ENCODE assay signal across 23 mouse cellular contexts in the genomic region with DNA sequence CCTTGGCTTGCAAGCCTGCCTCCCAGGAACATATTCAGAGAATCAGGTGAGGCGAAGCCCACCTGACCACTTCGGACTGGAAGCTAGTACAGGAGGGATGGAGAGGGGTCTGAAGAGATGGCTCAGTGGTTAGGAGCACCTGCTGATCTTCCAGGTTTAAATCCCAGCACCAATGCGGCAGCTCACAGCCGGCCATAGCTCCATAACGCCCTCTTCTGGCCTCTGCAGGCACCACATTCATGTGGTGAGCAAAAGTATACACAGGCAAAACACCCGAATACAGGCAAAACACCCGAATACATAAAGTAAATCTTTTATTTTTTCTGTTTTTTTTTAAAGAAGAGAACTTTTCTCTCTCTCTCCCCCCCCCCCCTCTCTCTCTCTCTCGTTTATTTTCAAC. TPM values are rescaled to one million over a fixed set of nuclear protein-coding genes. Genes with fewer than 3 reads are reported as not detected.
DNase-seq lines count a peak whose midpoint lies in the region; ATAC-seq and TF ChIP-seq lines count a peak whose summit lies in the region.
"Had no signal": no experiment of that assay in that cellular context is flagged by ENCODE, and none has a peak within 500 bp of the region (broad histone marks: within the 10 kb centered on the region; RNA-seq: fewer than 3 reads in every experiment).

No protein-coding gene starts in this region.

- no peak overlapping the region for H3K27ac ChIP-seq in heart, embryonic 10.5 days
- no peak overlapping the region for H3K27ac ChIP-seq in liver, embryonic 14.5 days
- H3K27ac ChIP-seq in liver, postnatal 0 days (ENCODE audit: low read depth): no peak overlapping the region
- no peak overlapping the region for H3K27ac ChIP-seq in midbrain, embryonic 14.5 days (replicated peaks; ENCODE audit: low read depth, low read length)
- H3K27ac ChIP-seq: embryonic facial prominence, embryonic 15.5 days; heart, adult 2 months; hindbrain, embryonic 10.5 days; limb, embryonic 15.5 days had no signal

- peak; percentile 33; the same call in 1 of the 2 replicates for TF ChIP-seq CTCF in liver, embryonic 14.5 days (IDR thresholded peaks at IDR 0.05; ENCODE audit: low read depth)
- TF ChIP-seq CTCF in liver, postnatal 0 days (IDR thresholded peaks at IDR 0.05; ENCODE audit: low read depth): no peak; the same call in 1 of the 2 replicates
- TF ChIP-seq CTCF in E14TG2a.4 (conservative IDR thresholded peaks at IDR 0.05; ENCODE audit: low read length): peak; percentile 20

- H3K27me3 ChIP-seq in heart, embryonic 10.5 days (ENCODE audit: insufficient read depth, poor library complexity, severe bottlenecking): peaks cover 4% of the 10 kb centered on the region; the same call in 1 of the 2 replicates
- no peaks in the 10 kb centered on the region for H3K27me3 ChIP-seq in liver, embryonic 14.5 days (ENCODE audit: control insufficient read depth, insufficient read depth, low read length)
- H3K27me3 ChIP-seq in liver, postnatal 0 days (ENCODE audit: insufficient read depth, low read length): no peaks in the 10 kb centered on the region
- H3K27me3 ChIP-seq in E14TG2a.4 (ENCODE audit: insufficient read depth, low read length): 0 out of 2 replicates have a peak, but pooled peaks cover 7% of the 10 kb centered on the region
- no peaks in the 10 kb centered on the region; the same call in 1 of the 2 replicates for H3K27me3 ChIP-seq in midbrain, embryonic 14.5 days (ENCODE audit: control insufficient read depth, insufficient read depth, low read length)
- H3K27me3 ChIP-seq: embryonic facial prominence, embryonic 15.5 days; limb, embryonic 15.5 days had no signal

- H3K9ac ChIP-seq in liver, embryonic 14.5 days (replicated peaks): no peak overlapping the region
- H3K9ac ChIP-seq in liver, postnatal 0 days (replicated peaks): no peak overlapping the region
- H3K9ac ChIP-seq in midbrain, embryonic 14.5 days (replicated peaks; ENCODE audit: low read length): no peak overlapping the region
- H3K9ac ChIP-seq: embryonic facial prominence, embryonic 15.5 days; limb, embryonic 15.5 days had no signal

- no peak for ATAC-seq in liver, embryonic 14.5 days (ENCODE audit: insufficient read depth)
- ATAC-seq in liver, postnatal 0 days: no peak
- no peak for ATAC-seq in midbrain, embryonic 14.5 days (ENCODE audit: low FRiP score, low TSS enrichment)
- ATAC-seq: midbrain, embryonic 16.5 days had no signal

- 62% methylated on average over 8 of the region's 8 CpGs for WGBS in heart, embryonic 10.5 days
- 38% methylated on average over 8 of the region's 8 CpGs for WGBS in liver, embryonic 14.5 days (ENCODE audit: insufficient replicate concordance)
- 66% methylated on average over 8 of the region's 8 CpGs for WGBS in liver, postnatal 0 days (ENCODE audit: insufficient replicate concordance)
- WGBS in midbrain, embryonic 14.5 days: 60% methylated on average over 8 of the region's 8 CpGs

- no peak for TF ChIP-seq EP300 in liver, embryonic 14.5 days (IDR thresholded peaks at IDR 0.05; ENCODE audit: low read depth)
- no peak for TF ChIP-seq EP300 in liver, postnatal 0 days (IDR thresholded peaks at IDR 0.05; ENCODE audit: low read depth)

- no peak overlapping the region for H3K4me2 ChIP-seq in liver, embryonic 14.5 days (ENCODE audit: low read depth)
- H3K4me2 ChIP-seq in liver, postnatal 0 days (ENCODE audit: low read depth, low read length): no peak overlapping the region
- no peak overlapping the region for H3K4me2 ChIP-seq in midbrain, embryonic 14.5 days (ENCODE audit: low read length)
- H3K4me2 ChIP-seq: embryonic facial prominence, embryonic 15.5 days; limb, embryonic 15.5 days had no signal

- peaks cover 10% of the 10 kb centered on the region for H3K4me1 ChIP-seq in heart, embryonic 10.5 days
- H3K4me1 ChIP-seq in liver, embryonic 14.5 days (replicated peaks; ENCODE audit: control insufficient read depth in 2 of 2, insufficient read depth in 2 of 2, low read length in 1 of 2): peaks cover 2 to 7% of the 10 kb centered on the region in 2 experiments; a peak in 3 of 4 replicates
- no peaks in the 10 kb centered on the region; the same call in none of the 2 replicates for H3K4me1 ChIP-seq in liver, postnatal 0 days (ENCODE audit: insufficient read depth)
- H3K4me1 ChIP-seq in E14TG2a.4 (replicated peaks; ENCODE audit: low read depth, low read length): peaks cover 30% of the 10 kb centered on the region
- no peaks in the 10 kb centered on the region for H3K4me1 ChIP-seq in midbrain, embryonic 14.5 days (ENCODE audit: control insufficient read depth, insufficient read depth, low read length)

- H3K9me3 ChIP-seq in heart, embryonic 10.5 days: no peaks in the 10 kb centered on the region
- no peaks in the 10 kb centered on the region for H3K9me3 ChIP-seq in liver, embryonic 14.5 days (ENCODE audit: control insufficient read depth, low read length)
- H3K9me3 ChIP-seq in liver, postnatal 0 days (ENCODE audit: low read length): no peaks in the 10 kb centered on the region
- H3K9me3 ChIP-seq in E14TG2a.4 (ENCODE audit: low read length): no peaks in the 10 kb centered on the region
- H3K9me3 ChIP-seq in midbrain, embryonic 14.5 days (ENCODE audit: control insufficient read depth, low read length): no peaks in the 10 kb centered on the region
- H3K9me3 ChIP-seq: embryonic facial prominence, embryonic 15.5 days; G1E; hindbrain, embryonic 10.5 days; limb, embryonic 15.5 days had no signal

- intact Hi-C loops in heart, postnatal 36 days (cut with DNase I): loop anchor here (1.0 to 5.0 kb wide), 3 partner anchors 77 to 234 kb away; no protein-coding TSS in a partner anchor

- no peak for DNase-seq in heart, embryonic 10.5 days (ENCODE audit: low spot score)
- DNase-seq in heart, postnatal 36 days: no peak
- no peak for DNase-seq in liver, embryonic 14.5 days (ENCODE audit: low read depth in 3 of 3, low spot score in 3 of 3)
- no peak for DNase-seq in liver, postnatal 0 days
- peak; percentile 29 for DNase-seq in induced T-regulatory cell, adult 2 months (ENCODE audit: low read depth)
- DNase-seq in midbrain, embryonic 14.5 days: no peak
- DNase-seq in embryo, embryonic 9.5 days (ENCODE audit: extremely low spot score): no peak

- H3K4me3 ChIP-seq in heart, embryonic 10.5 days: peak overlapping the region; percentile 12; the same call in 1 of the 2 replicates
- H3K4me3 ChIP-seq in liver, embryonic 14.5 days (ENCODE audit: insufficient read depth in 1 of 2, low read depth in 2 of 2, low read length in 2 of 2): no peak overlapping the region
- H3K4me3 ChIP-seq in liver, postnatal 0 days (ENCODE audit: low read depth, low read length): no peak overlapping the region
- no peak overlapping the region for H3K4me3 ChIP-seq in E14TG2a.4 (replicated peaks; ENCODE audit: low read length)
- no peak overlapping the region for H3K4me3 ChIP-seq in midbrain, embryonic 14.5 days (replicated peaks; ENCODE audit: low read depth, low read length)
- H3K4me3 ChIP-seq: embryonic facial prominence, embryonic 15.5 days; heart, adult 2 months; hindbrain, embryonic 10.5 days; limb, embryonic 15.5 days had no signal

- no peaks in the 10 kb centered on the region for H3K36me3 ChIP-seq in heart, embryonic 10.5 days
- no peaks in the 10 kb centered on the region for H3K36me3 ChIP-seq in liver, embryonic 14.5 days (replicated peaks; ENCODE audit: control insufficient read depth, insufficient read depth, low read depth)
- H3K36me3 ChIP-seq in liver, postnatal 0 days (replicated peaks; ENCODE audit: insufficient read depth, low read length): no peaks in the 10 kb centered on the region
- no peaks in the 10 kb centered on the region for H3K36me3 ChIP-seq in E14TG2a.4 (ENCODE audit: insufficient read depth, low read length)
- no peaks in the 10 kb centered on the region for H3K36me3 ChIP-seq in midbrain, embryonic 14.5 days (ENCODE audit: control insufficient read depth, insufficient read depth, low read length)
- H3K36me3 ChIP-seq: embryonic facial prominence, embryonic 15.5 days; G1E; hindbrain, embryonic 10.5 days; limb, embryonic 15.5 days had no signal

RNA-seq across cellular contexts. Expression of a gene that starts 15.6 kb away (rescaled TPM):
- 83.2 and 193 TPM in 2 replicates for polyA plus RNA-seq in heart, embryonic 10.5 days (2016; fragmentation: Nextera tagmentation; extraction: Ambion mirVana)
- 1 to 10 TPM; 1.4 to 2.5 TPM for total RNA-seq in heart, postnatal 36 days (2021)
- polyA plus RNA-seq in liver, embryonic 14.5 days (2012; rRNA removed): 37.8 and 40.5 TPM in 2 replicates
- 98.1 and 102 TPM in 2 replicates for polyA plus RNA-seq in liver, embryonic 14.5 days (2014; fragmentation: Nextera tagmentation; extraction: Ambion mirVana)
- polyA plus RNA-seq in liver, postnatal 0 days (2015; fragmentation: Nextera tagmentation; extraction: Ambion mirVana): 125 and 129 TPM in 2 replicates
- 0.15 and 0.59 TPM in 2 replicates for polyA plus RNA-seq in midbrain, embryonic 14.5 days (2014; fragmentation: Nextera tagmentation; extraction: Ambion mirVana)
- total RNA-seq: G1E; layer of hippocampus, adult 18-20 months had no signal
- polyA plus RNA-seq: G1E had no signal

RNA-seq across cellular contexts. Expression of a gene that starts 34.6 kb away (rescaled TPM):
- not detected in 2 replicates for polyA plus RNA-seq in heart, embryonic 10.5 days (2016; fragmentation: Nextera tagmentation; extraction: Ambion mirVana)
- not detected for total RNA-seq in heart, postnatal 36 days (2021)
- not detected in 2 replicates for polyA plus RNA-seq in liver, embryonic 14.5 days (2012; rRNA removed)
- polyA plus RNA-seq in liver, embryonic 14.5 days (2014; fragmentation: Nextera tagmentation; extraction: Ambion mirVana): not detected in 2 replicates
- polyA plus RNA-seq in liver, postnatal 0 days (2015; fragmentation: Nextera tagmentation; extraction: Ambion mirVana): not detected in 2 replicates
- polyA plus RNA-seq in midbrain, embryonic 14.5 days (2014; fragmentation: Nextera tagmentation; extraction: Ambion mirVana): not detected in 2 replicates
- total RNA-seq: gastrocnemius, postnatal 25 days; layer of hippocampus, adult 18-20 months; layer of hippocampus, postnatal 14 days; left cerebral cortex, adult 8-10 months; left cerebral cortex, postnatal 4 days; megakaryocyte-erythroid progenitor cell, adult 5-6 weeks had no signal
- polyA plus RNA-seq: forebrain, embryonic 16.5 days; G1E; heart, adult 2 months; heart, embryonic 16.5 days; hindbrain, embryonic 10.5 days; midbrain, embryonic 16.5 days; neural tube, embryonic 14.5 days had no signal

RNA-seq across cellular contexts. Expression of a gene that starts 39.3 kb away (rescaled TPM):
- polyA plus RNA-seq in heart, embryonic 10.5 days (2016; fragmentation: Nextera tagmentation; extraction: Ambion mirVana): 78.5 and 184 TPM in 2 replicates
- total RNA-seq in heart, postnatal 36 days (2021): 1 to 10 TPM; 2.5 to 5.1 TPM
- 25.8 and 31.5 TPM in 2 replicates for polyA plus RNA-seq in liver, embryonic 14.5 days (2012; rRNA removed)
- polyA plus RNA-seq in liver, embryonic 14.5 days (2014; fragmentation: Nextera tagmentation; extraction: Ambion mirVana): 86.9 and 87.6 TPM in 2 replicates
- polyA plus RNA-seq in liver, postnatal 0 days (2015; fragmentation: Nextera tagmentation; extraction: Ambion mirVana): 234 and 261 TPM in 2 replicates
- polyA plus RNA-seq in midbrain, embryonic 14.5 days (2014; fragmentation: Nextera tagmentation; extraction: Ambion mirVana): 0.35 and 1.3 TPM in 2 replicates
- total RNA-seq: G1E had no signal
- polyA plus RNA-seq: G1E had no signal

RNA-seq across cellular contexts. Expression of a gene that starts 48.6 kb away (rescaled TPM):
- polyA plus RNA-seq in heart, embryonic 10.5 days (2016; fragmentation: Nextera tagmentation; extraction: Ambion mirVana): 1.8 TPM in 2 replicates
- total RNA-seq in heart, postnatal 36 days (2021): not detected
- polyA plus RNA-seq in liver, embryonic 14.5 days (2012; rRNA removed): not detected in 2 replicates
- polyA plus RNA-seq in liver, embryonic 14.5 days (2014; fragmentation: Nextera tagmentation; extraction: Ambion mirVana): not detected in 2 replicates
- polyA plus RNA-seq in liver, postnatal 0 days (2015; fragmentation: Nextera tagmentation; extraction: Ambion mirVana): not detected in 2 replicates
- 0.45 and 0.69 TPM in 2 replicates for polyA plus RNA-seq in midbrain, embryonic 14.5 days (2014; fragmentation: Nextera tagmentation; extraction: Ambion mirVana)
- total RNA-seq: G1E; left cerebral cortex, adult 8-10 months; megakaryocyte-erythroid progenitor cell, adult 5-6 weeks had no signal
- polyA plus RNA-seq: G1E had no signal

Comparison
In these comparisons a context has a peak if more than half of its experiments do, and no peak if none do; other contexts are left out.
1. RNA of a gene that starts 15.6 kb away (polyA plus RNA-seq): 83.2 to 193 TPM in heart, embryonic 10.5 days, 125 to 129 TPM in liver, postnatal 0 days and 37.8 to 102 TPM in liver, embryonic 14.5 days; 0.15 to 0.59 TPM in midbrain, embryonic 14.5 days; every median in the first group is over 10 times any median in the second.
2. RNA of a gene that starts 39.3 kb away (polyA plus RNA-seq): 234 to 261 TPM in liver, postnatal 0 days, 78.5 to 184 TPM in heart, embryonic 10.5 days and 25.8 to 87.6 TPM in liver, embryonic 14.5 days; 0.35 to 1.3 TPM in midbrain, embryonic 14.5 days; every median in the first group is over 10 times any median in the second.